Mouse (Mus musculus): ENCODE results near the gene Neurl4.

- no peak for TF ChIP-seq CTCF (IDR thresholded peaks at IDR 0.05; ENCODE audit: low read depth, low read length)
- no peak for TF ChIP-seq POLR2A (IDR thresholded peaks at IDR 0.05; ENCODE audit: borderline replicate concordance, low read depth, low read length)
These were observed at the start of gene Neurl4, which contains the start of gene 2810408A11Rik for GRCm38 (mm10) chr11:69900471-69901405.
